Mouse (Mus musculus): ENCODE results near the gene Prkn. TPM values are rescaled to one million over a fixed set of nuclear protein-coding genes. Genes with fewer than 3 reads are reported as not detected.
A peak's percentile ranks its signal among the peaks of the same experiment; 100 is the strongest.

The Prkn gene
- total RNA-seq, 2 experiments from 2014 or later: 14.6 to 20.3 TPM

DNA sequence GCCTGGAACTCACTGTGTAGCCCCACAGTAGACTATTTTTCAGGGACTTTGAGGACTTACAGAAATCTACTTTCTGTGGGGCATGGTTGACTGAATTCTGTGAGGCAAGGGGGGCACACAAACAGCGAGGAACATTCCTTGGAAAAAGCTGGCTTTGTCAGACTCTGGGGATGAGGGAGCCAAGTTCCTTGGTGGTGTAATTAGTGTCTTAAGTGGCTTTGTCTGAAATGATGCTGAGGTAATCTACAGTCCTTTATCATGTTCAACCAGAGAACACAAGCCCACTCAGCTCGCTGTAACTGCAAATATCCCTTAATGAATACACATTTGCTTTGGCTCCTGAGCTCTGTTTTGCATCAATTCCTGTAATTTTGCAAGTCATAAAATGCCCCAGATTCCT is 888.1 kb downstream of the Prkn start:
- no peak for DNase-seq (ENCODE audit: low spot score in 2 of 2)

DNA sequence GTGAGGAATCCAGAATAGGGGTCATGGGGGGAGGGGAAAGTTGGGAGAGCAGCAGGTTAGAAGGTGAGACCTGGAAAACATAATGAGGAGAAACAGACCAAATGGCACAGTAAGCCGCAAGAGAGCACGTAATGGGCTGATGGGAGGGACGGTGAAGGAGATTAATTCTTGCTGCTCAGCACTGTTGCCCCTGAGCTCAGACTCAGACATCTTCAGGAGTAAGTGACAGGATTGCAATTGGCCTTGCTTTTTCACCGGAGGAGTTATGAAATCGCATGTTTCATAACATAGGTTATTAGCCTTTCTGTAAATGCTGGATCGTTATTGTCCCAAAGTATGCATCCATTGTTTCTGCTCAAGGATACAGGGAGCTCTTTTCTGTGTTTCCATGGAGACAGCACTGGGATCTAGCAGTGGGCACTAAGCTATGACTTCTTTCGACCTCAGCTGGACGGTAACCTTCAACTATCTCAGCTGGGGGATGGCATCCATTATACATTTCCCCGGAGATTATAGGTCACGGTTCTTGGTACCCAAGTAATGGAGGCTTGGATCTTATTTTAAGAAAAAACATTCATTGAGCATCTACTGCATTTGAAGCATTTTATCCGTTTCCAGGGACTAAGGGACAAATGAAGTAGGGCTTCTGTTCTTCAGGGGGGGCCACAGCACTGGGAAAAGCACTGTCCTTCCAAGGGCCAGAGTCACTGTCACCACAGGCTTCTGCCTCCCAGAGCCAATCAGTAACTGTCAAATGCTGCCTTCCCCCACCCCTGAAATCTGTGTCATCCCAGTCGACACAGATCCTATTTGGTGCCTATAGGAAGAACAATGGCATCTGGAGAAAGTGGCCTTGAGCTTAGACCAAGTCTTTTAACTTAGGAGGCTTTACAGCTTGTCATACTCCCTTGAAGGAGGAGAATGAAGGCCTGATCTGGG is 890.7 kb downstream of the Prkn start:
- no peak for DNase-seq (ENCODE audit: low spot score in 2 of 2)

GRCm38 (mm10) chr17:11735158-11735877 is 895.1 kb downstream of the Prkn start:
- DNase-seq (ENCODE audit: low spot score in 2 of 2): no peak

DNA sequence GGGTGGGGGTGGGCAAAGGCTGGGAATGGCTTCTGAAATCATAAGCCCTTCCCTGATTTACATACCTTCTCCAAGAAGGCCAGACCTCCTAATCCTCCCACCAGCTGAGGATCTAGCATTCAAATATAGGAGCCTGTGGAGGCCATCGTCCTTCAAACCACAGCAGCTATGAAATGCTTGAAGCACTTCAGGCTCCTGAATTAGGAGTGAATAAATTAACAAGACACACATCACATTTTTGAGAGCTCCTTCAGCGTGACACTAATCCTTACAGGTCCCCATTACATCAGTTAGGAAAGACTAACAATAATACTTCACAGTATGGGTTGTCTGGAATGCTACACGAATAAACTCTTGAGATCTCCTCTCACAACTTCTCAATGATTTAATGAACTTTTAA is 896.3 kb downstream of the Prkn start:
- DNase-seq (ENCODE audit: low spot score in 2 of 2): no peak

DNA sequence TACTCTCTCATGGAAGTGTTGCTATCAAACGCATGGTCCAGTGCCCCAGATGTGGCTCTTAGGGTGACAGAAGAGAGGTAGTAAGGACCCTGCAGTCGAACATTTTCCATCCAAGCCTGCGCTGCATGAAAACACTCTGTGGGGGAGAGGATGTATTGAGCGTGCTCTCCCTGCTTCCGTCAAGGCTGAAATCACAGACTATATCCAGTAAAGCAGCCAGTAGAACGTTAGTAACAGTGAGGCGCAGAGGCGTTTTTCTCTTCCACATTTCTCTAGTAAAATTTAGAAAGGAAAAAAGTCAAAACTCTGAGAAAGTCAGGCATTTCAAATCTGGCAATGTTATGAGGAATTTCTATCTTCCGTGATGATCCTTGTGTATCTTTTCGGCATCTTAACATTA is 897.7 kb downstream of the Prkn start:
- no peak for DNase-seq (ENCODE audit: low spot score in 2 of 2)

- DNase-seq (ENCODE audit: low spot score in 2 of 2): no peak
These were observed 900.5 kb downstream of the Prkn start for GRCm38 (mm10) chr17:11740716-11741115.

DNA sequence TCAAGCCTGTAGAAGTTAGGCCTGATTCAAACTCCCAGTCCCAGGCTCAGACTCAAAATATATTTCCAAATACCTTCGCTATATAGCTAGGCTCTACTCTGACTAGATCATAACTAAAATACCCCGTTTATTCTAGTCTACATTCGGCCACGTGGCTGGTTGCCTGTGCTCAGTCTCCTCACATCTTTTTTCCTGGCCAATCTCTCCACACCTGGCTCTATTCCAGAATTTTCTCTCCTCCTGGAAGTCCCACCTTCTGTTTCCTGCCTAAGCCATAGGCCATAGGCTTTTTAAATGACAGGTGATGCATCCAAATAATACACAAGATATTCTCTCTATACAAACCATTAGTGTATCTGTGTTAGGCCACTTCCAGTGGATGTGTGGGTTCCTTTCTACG is 901.0 kb downstream of the Prkn start:
- no peak for DNase-seq (ENCODE audit: low spot score in 2 of 2)

DNA sequence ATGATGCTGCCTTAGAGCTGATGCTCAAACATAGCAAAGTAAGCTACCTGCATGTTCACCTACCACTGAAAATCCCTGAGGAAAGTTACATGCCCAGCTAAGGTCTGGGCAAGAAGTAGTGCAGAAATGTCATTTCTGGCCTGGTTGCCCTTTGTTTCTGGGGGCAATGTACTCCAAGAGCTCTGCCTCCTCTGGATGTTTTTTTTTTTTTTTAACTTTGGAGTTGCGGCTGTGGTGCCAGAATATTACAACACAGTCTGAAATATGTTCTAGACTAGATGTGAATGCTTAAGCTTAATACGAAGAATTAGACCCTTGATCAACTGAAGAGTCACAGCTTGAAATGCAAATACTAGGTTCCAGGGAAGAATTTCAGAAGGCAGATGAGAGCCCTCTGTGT is 911.1 kb downstream of the Prkn start:
- no peak for DNase-seq (ENCODE audit: low spot score in 2 of 2)

DNA sequence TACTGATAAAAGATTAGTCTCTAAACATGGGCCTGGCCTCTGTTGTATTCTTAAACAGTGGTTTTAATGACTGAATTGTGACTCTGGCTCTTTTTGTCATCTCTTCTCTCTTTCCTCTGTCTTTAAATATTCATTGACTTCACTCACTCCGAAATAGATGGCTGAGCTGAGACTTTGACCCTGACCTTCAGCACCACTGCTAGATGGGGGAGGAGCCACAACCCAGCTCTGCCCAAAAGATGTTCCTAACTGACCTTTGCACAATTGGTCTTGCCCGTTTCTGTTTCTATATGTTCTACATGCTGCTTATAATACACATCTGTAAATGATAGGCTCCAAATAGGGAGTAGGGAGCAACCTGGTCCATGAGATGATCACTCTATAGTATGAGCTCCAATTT is 912.5 kb downstream of the Prkn start:
- no peak for DNase-seq (ENCODE audit: low spot score in 2 of 2)

DNA sequence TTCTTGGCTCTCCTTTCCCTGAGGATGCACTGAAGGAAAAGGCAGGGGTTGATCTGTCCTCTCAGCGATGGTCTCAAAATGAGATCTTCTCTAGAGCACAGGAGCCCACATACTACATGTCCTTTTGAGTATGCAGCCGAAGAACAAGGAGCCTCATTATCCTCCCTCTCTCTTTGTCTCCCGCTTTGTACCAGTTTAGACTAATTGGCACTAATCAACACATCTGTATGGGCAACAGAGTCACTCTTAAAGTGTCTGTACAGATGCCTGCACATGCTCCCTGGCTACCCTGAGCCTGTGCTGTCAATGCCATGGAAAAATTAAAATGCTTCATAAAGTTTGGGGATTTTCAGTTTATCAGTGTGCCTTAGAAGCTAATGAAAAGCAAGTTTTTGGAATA is 924.9 kb downstream of the Prkn start:
- no peak for DNase-seq (ENCODE audit: low spot score in 2 of 2)

DNA sequence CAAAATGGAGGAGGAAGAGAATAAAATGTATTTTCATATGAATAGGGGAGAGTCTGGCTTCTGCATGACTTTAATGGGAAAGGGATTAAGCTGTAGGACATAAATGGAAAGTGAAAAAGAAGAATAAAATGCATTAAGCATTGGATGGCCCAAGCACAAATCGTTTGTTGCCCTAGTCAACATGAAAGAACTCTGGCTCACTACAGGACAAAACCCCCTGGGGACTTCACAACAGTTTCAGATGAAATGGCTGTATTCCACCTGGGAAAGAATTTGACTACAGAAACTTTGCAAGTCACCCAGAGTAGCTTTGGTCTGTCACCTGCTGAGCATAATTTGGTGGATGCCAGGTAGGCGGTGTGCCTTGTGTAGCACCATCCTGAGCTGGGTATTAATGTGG is 925.4 kb downstream of the Prkn start:
- DNase-seq (ENCODE audit: low spot score in 2 of 2): no peak

- DNase-seq (ENCODE audit: low spot score in 2 of 2): no peak
These were observed 927.1 kb downstream of the Prkn start for GRCm38 (mm10) chr17:11767301-11767700.

GRCm38 (mm10) chr17:11768345-11768744 is 928.2 kb downstream of the Prkn start:
- no peak for DNase-seq (ENCODE audit: low spot score in 2 of 2)

GRCm38 (mm10) chr17:11768971-11769370 is 928.8 kb downstream of the Prkn start:
- DNase-seq (ENCODE audit: low spot score in 2 of 2): no peak

GRCm38 (mm10) chr17:11769513-11769912 is 929.3 kb downstream of the Prkn start:
- no peak for DNase-seq (ENCODE audit: low spot score in 2 of 2)

DNA sequence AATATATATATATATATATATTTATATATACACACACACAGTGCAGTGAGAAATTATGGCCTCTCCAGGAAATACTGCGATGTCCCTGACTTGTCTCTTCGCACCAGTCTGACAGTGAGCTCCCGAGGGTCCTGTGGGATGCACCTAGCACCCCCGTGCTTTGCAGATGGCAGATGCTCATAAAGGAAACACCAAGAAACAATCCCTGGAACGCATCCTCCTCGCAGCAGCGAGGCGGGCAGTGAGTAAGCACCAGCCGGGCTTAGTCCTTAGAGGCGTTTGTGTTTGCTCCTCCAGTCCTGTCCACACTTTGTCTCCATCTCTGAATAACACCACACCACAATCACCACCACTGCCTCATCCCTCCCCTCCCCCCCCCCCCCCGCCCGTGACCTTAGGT is 939.4 kb downstream of the Prkn start:
- DNase-seq (ENCODE audit: low spot score in 2 of 2): no peak

DNA sequence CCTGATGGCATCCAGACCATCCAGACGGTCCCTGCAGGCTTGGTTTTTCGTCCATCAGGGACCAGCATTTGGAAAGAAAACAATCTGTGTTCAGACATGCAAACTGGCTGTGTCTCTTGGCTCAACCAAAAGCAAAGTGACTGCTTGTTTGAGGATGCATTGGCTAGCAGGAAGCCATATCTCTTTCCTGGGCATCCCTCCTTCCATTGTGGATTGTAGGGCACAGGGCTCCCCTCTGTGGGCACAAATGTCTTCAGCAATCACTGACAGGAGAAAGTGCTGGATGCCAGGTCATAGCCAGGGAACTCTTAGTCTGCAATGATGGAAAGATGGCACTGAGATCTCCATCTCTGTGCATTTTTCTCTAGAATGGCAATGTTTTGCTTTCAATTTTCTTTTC is 939.8 kb downstream of the Prkn start:
- peak in 1 of 2 experiments; percentile 39 for DNase-seq (ENCODE audit: low spot score in 2 of 2)

- DNase-seq (ENCODE audit: low spot score in 2 of 2): no peak
These were observed 940.8 kb downstream of the Prkn start for GRCm38 (mm10) chr17:11780805-11781481.

DNA sequence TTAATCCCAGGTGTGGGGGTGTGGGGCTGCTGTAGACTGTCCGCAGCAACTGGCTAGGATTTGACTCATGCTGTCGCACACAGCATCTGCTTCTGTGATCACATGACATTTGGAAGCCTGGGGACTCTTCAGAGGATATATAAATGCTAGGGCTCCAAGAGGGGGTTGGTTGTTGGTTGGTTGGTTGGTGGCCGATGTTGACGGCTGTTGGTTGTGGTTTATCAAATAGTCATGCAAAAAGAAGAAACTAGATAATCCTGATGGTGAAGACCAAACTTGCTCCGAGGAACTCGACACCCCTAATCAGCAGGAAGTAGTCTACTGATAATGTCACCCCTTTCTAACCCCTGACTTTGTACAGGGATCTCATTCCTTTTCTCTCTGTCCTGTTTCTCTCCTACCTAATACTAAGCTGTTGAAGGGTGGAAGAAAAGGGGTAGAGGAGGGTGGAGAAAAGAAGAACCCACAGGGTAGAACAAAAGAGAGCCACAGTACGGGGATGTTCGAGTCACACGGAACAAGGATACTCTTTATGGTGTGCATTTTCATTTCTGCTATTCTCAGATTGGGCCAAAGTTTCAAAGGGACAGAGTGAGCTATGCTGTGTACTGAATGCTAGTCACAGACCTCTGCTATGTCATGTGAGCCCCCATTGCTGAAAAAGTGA is 948.2 kb downstream of the Prkn start:
- DNase-seq (ENCODE audit: low spot score in 2 of 2): no peak

DNA sequence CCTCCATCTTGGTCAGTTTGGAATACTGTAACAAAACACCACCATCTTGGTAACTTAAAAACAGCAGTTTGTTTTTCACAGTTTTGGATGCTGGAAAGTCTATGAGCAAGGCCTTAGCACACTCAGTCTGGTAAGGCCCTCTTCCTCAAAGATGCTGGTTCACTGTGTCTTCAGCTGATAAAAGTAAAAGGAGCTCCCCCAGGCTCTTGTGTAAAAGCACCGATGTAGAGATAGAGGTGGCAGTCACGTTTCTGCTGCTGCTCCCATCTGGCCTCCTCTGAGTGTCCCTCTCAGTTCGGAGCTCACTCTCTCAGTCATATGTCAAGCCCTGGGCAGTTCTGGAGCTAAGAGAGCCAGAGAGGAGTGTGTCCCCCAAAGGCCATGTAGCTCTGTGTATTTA is 955.8 kb downstream of the Prkn start:
- no peak for DNase-seq (ENCODE audit: low spot score in 2 of 2)

DNA sequence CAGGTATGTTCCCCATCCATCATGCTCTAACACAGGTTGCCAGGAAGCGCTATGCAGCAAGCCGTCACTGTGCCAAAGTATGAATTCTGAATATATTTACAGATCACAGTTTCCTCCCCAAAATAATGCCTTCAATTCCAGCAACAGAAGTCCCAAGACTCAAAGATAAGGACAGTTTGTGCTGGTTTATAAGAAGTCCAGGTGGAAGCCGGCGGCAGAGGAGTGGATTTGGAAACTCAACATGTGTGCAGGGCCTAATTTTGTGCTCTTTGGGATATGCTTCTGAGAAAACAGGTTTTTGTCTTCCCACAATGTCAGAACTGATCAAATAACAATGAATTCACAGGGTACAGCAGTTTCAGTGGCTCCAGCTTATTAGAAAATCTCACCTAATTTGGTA is 961.0 kb downstream of the Prkn start:
- peak in 1 of 2 experiments; percentile 40 for DNase-seq (ENCODE audit: low spot score in 2 of 2)
